Mouse (Mus musculus): Measurements from ENCODE around the gene Icam4.
"Not testable (repeated sequence)": the region's sequence is repeated elsewhere in the genome, so short reads cannot be mapped to it uniquely, and the experiment has no call there.

Icam4 gene

GRCm38 (mm10) chr9:21034481-21035085 is 5.4 kb downstream of the Icam4 start:
- no peak for DNase-seq (ENCODE audit: low read depth in 2 of 2, low spot score in 2 of 2)

- DNase-seq (ENCODE audit: low read depth in 2 of 2, low spot score in 2 of 2): no peak
Observed at GRCm38 (mm10) chr9:21035586-21035985, 6.4 kb downstream of the Icam4 start.

GRCm38 (mm10) chr9:21036161-21036560 is 7.0 kb downstream of the Icam4 start:
- DNase-seq (ENCODE audit: low read depth in 2 of 2, low spot score in 2 of 2): no peak

- DNase-seq (ENCODE audit: low read depth in 2 of 2, low spot score in 2 of 2): no peak
Observed at GRCm38 (mm10) chr9:21036666-21037065, 7.5 kb downstream of the Icam4 start.

GRCm38 (mm10) chr9:21037481-21037891 is 8.3 kb downstream of the Icam4 start:
- no peak for DNase-seq (ENCODE audit: low read depth in 2 of 2, low spot score in 2 of 2)

GRCm38 (mm10) chr9:21039779-21040178 is 10.6 kb downstream of the Icam4 start:
- DNase-seq (ENCODE audit: low read depth in 2 of 2, low spot score in 2 of 2): no peak

GRCm38 (mm10) chr9:21041308-21041707 is 12.1 kb downstream of the Icam4 start:
- DNase-seq (ENCODE audit: low read depth in 2 of 2, low spot score in 2 of 2): no peak

GRCm38 (mm10) chr9:21043563-21043962 is 14.4 kb downstream of the Icam4 start:
- DNase-seq (ENCODE audit: low read depth in 2 of 2, low spot score in 2 of 2): no peak

- DNase-seq (ENCODE audit: low read depth in 2 of 2, low spot score in 2 of 2): not testable (repeated sequence)
Observed at GRCm38 (mm10) chr9:21044785-21045184, 15.6 kb downstream of the Icam4 start.

- no peak for DNase-seq (ENCODE audit: low read depth in 2 of 2, low spot score in 2 of 2)
Observed at GRCm38 (mm10) chr9:21045235-21045634, 16.1 kb downstream of the Icam4 start.

GRCm38 (mm10) chr9:21051578-21051977 is 22.4 kb downstream of the Icam4 start:
- no peak for DNase-seq (ENCODE audit: low read depth in 2 of 2, low spot score in 2 of 2)

GRCm38 (mm10) chr9:21062928-21063327 is 33.8 kb downstream of the Icam4 start:
- no peak for DNase-seq (ENCODE audit: low read depth in 2 of 2, low spot score in 2 of 2)

- DNase-seq (ENCODE audit: low read depth in 2 of 2, low spot score in 2 of 2): no peak
Observed at GRCm38 (mm10) chr9:21067006-21067684, 38.0 kb downstream of the Icam4 start, which contains the start of gene Zglp1. Gene Zglp1, minus strand, starts transcription at chr9:21067093.

- no peak for DNase-seq (ENCODE audit: low read depth in 2 of 2, low spot score in 2 of 2)
Observed at GRCm38 (mm10) chr9:21072641-21073040, 43.5 kb downstream of the Icam4 start.

- peak; percentile 65 to 76 for DNase-seq (ENCODE audit: low read depth in 2 of 2, low spot score in 2 of 2)
Observed at GRCm38 (mm10) chr9:21073044-21073840, 44.1 kb downstream of the Icam4 start, which contains the start of the genes Gm49373 and Fdx1l. Gene Gm49373, minus strand, starts transcription at chr9:21073096. Gene Fdx1l, minus strand, starts transcription at chr9:21073614.

GRCm38 (mm10) chr9:21074173-21074572 is 45.0 kb downstream of the Icam4 start:
- DNase-seq (ENCODE audit: low read depth in 2 of 2, low spot score in 2 of 2): no peak

- no peak for DNase-seq (ENCODE audit: low read depth in 2 of 2, low spot score in 2 of 2)
Observed at GRCm38 (mm10) chr9:21075625-21076024, 46.5 kb downstream of the Icam4 start.
